Mouse (Mus musculus): ENCODE results near the gene Tmem130.

DNA sequence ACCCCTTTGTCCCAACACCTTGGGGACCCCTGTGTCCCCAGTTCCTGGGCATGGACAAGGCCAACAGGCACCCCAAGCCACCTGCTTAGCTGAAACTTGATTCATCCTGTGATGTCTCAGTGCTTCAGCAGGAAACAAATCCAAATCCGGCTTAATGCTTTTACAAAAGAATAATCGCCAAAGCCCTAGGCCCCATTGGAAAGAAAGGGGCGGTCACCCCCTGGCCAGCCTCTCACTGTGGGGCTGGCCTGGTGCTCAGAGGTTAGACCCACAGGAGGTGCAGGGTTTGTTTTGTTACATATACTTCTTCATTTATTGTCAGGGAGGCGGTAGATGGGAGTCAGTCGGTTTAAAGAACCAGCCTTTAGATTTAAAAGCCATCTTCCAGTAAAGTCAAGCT is 33.4 kb downstream of the Tmem130 start:
- no peak for TF ChIP-seq POLR2A (IDR thresholded peaks at IDR 0.05; ENCODE audit: control insufficient read depth, low read depth, low read length)
- TF ChIP-seq CTCF (IDR thresholded peaks at IDR 0.05; ENCODE audit: control insufficient read depth, insufficient read depth, insufficient replicate concordance, low read depth, low read length): no peak
